Mouse (Mus musculus) heart, adult 11 months (tissue): ENCODE data around the gene Ak3.
A peak's percentile ranks its signal among the peaks of the same experiment; 100 is the strongest.

Source experiments
- DNase-seq: peaks from one replicate; pipeline ENCODE4 v3.0.0; 2022

Gene Ak3

DNA sequence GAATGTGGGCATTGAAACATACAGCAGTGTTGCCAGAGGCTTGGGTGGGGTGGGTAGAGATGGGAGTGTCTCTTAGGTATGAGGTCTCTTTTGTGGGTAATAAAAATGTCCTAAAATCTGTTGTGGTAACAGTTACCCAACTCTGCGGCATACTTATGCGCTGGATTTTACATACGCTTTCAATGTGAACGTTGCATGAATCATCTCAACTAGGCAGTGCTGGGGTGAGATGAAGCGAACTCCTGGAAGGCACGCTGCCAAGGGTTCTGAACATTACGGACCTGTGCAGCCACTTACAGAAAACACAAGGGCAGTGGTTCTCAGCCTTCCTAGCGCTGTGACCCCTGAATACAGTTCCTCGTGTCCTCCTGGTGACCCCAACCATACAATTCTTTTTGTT, 5.1 kb downstream of the Ak3 start:
- DNase-seq = no peak

DNA sequence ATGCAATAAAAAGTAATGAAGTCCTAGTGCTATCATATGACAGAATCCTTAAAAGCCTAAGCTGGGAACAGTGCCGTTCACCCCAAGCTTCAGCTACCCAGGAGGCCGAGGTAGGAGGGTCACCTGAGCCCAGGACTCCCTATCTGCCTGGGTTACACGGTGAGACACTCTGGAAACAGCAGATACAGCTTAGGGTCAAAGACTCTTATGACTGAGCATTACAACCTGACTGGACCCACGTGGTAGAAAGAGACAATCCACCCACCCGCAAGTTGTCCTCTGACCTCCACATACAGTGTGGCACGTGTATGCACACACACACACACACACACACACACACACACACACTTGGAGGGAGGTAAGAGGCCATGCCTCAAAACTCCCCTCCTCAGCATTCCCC, 5.6 kb downstream of the Ak3 start:
- DNase-seq = no peak

DNA sequence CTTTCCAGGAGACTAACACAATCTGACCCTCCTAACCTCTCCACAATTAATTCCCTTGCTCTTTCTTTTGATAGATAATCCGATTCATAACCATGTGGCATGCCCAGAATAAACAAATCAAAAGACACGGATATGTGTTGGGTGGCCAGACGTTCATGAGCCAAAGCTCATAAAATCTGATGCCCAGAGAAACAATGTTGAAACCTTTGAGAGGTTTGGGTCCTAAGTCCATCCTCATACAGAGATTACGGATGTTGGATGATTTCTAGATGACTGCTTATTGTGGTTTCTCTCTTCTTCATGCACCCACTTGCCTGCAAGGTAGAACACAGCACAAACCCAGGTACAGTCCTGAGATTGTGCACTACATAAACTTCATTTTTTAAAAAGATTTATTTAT, 7.6 kb downstream of the Ak3 start:
- no peak for DNase-seq

DNA sequence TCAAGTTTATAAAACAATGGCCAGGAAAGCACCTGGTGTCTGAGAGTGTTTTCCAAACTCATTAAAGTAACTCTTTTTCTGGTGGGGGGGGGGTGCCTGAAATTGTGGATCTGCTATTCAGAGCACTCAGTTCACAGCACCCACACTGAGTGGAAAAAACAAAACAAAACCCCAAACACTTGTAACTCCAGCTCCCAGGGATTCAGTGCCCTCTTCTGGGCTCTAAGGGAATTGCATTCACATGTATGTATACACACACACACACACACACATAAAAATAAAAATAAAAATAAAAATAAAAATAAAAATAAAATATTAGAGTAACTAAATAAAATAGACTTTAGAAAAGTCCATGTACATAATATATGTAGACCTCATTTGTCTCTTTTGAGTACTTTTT, 8.4 kb downstream of the Ak3 start:
- DNase-seq = no peak

DNA sequence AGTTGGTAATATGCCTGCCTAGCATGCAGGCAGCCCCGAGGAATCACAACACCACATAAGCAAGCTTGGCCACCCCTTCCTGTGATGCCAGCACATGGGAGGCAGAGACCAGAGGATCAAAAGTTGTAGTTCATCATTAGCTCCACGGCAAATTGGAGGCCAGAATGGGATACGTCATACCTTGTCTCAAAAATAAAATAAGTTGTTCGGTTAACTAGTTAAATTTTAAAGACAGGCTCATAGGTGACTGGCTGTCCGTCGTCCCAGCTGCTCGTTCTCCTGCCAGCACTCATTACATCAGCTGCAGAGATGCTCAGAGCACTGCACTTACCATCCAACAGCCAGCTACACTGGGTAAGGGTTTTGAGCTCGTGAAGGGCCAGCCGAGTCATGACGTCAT, 10.2 kb downstream of the Ak3 start:
- DNase-seq = no peak

DNA sequence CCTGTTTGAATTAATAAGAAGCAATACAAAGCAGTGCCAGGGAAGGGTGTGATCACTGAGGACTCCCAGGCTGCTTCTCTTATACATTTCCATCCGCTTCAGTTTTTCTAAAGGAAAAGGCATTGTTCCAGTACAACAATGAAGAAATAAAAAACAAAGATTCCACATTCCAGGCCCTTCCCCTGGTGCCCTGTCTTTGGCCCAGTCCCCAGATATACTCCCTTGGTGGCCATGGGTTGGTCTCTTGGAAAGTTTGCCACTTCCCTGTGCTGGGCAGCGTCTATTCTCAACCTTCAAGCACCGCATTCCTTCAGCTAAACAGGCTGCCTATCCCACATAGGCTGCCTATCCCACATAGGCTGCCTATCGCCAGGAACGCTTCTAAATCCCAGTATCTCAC, 10.7 kb downstream of the Ak3 start:
- no peak for DNase-seq

DNA sequence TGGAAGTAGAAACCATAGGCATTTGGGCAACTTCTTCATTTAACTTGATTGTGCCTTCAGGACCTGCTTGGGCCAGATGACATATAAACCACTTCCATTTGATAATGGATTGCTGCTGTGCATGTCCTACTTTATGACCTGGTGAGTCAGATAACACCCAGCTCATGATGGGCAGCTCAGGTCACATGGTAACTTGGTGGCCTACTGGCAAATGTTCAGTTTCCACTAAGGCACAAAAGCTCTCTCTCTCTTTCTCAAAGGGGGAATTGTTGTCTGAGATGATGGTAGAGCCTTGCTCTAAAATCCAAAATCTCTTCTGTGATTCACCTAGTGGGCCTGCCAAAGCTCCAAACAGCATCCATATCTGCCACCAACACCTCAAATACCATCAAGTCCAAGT, 15.1 kb downstream of the Ak3 start:
- peak; percentile 57 for DNase-seq

DNA sequence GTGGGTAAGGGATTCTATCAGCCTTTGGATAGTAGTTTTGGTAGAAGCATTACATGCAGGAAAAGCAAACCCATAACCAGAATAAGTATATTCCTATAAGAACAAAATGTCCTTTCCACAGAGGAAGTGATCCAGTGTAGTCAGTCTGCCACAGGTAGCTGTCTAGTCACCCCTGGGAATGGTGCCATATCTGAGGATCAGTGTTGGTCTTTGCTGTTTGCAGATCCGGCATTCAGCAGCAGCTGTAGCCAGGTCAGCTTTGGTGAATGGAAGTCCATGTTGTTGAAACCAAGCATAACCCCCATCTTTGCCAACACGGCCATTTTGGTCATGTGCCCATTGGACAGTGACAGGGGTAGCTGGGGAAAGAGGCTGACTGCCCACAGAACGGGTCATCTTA, 16.0 kb downstream of the Ak3 start:
- DNase-seq = peak; percentile 46

DNA sequence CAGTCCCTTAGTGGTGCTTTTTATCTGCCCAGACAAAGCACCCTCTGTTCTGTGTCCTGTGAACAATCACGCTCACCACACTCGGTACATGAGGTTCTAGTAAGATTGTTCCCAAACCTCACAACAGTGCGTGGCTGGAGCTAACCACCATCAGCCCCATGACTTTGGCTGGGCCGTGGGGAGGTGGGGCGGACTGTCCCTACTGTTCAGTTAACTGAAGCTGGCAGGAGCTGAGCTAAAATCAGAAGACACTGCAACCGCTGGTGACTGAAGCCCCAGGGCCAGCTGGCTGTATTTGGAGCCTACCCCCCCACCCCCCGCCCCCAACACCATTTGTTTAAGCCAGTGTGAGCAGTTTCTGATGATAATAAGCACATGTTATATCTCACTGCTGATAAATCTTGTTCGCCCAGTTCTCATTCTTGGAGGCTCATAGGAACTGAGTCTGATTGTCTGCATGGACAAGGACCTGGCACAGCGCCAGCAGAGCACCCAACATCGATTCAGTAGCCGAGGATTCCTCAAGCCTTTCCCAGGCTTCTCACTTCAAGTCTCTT, 23.3 kb downstream of the Ak3 start:
- peak; percentile 98 for DNase-seq

DNA sequence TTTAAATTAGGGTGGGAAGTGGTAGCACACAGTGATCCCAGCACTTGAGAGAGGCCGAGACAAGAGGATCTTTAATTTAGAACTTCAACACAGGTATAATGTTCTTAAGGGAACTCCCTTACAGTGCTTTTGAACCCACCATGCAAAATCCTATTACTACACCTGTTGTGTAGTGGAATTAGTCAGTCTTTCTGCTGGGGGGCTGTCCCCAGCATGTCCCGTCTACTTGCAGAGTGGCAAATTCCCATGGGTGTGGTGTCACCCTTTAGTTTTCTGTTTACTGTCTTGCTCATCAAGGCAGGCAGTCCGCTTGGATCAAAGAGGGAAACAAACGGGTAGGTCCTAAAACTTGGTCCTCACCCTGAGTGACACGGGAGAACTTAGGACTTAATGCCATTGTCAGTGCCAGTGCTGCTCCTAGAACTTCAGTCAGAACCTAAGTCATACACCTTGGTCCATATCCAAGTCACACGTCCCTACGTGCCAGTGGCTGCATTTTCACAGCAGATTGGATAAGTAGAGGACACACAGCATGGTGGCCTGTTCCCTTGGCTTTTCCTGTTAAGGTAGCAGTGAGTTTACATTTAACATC, 25.9 kb downstream of the Ak3 start:
- DNase-seq = peak; percentile 89

DNA sequence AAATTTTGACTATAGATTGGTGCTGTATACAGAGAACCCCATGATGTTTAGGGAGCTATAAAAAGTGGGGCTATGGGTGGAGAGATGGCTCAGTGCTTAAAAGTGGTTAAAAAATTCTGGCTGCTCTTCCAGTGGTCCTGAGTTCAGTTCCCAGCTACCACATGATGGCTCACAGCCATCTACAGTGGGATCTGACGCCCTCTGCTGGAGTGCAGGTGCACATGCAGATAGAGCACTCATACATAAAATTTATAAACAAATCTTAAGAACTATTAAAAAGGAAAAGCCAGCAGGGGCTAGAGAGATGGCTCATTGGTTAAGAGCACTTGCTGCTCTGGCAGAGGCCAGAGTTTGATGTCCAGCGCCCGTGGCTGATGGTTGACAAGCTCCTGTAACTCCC, 28.1 kb downstream of the Ak3 start:
- DNase-seq = peak; percentile 63

DNA sequence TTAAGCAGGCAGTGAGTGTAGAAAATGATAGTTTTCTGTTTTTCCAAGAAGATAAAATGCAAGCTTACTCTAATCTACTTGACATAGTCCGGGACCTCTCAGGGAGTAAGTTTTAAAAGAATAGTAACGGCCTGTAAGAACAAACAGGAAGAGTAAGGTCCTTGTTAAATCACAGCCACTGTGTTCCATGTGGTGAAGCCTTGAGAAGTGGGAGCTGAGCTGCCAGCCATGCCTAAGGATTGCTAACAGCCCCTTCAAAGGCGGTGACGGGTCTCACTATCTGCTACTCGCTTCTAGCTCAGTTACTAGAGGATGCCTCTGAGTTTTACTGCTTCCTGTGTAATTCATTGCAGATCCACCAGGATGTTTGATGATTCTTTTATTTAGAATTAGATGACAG, 31.0 kb downstream of the Ak3 start:
- DNase-seq = peak; percentile 59

DNA sequence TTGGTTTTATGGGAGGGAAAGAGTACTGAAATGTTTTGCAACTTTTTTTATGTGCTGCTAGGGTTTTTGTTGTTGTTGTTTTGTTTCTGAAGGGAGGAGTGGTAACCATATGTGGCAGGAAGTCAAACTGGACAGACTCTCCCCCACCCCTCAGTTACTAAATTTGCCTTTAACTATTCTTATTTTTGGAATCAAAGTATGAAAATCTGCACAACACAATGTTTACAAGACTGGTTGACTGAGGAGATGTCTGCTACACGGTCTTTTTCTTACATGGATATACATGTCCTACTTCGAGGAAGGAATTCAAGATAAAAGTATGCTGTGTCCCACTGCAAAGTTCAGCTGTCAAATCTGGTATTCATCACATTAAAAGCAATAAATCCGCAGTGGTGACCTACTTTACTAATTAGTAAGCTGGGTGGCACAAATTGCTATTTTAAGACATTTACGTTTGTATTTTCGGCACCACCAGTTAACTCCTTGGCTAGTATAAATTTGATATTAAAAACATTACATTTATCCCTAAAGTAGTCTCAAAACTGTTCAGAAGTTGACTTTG, 31.5 kb downstream of the Ak3 start:
- peak; percentile 13 for DNase-seq

DNA sequence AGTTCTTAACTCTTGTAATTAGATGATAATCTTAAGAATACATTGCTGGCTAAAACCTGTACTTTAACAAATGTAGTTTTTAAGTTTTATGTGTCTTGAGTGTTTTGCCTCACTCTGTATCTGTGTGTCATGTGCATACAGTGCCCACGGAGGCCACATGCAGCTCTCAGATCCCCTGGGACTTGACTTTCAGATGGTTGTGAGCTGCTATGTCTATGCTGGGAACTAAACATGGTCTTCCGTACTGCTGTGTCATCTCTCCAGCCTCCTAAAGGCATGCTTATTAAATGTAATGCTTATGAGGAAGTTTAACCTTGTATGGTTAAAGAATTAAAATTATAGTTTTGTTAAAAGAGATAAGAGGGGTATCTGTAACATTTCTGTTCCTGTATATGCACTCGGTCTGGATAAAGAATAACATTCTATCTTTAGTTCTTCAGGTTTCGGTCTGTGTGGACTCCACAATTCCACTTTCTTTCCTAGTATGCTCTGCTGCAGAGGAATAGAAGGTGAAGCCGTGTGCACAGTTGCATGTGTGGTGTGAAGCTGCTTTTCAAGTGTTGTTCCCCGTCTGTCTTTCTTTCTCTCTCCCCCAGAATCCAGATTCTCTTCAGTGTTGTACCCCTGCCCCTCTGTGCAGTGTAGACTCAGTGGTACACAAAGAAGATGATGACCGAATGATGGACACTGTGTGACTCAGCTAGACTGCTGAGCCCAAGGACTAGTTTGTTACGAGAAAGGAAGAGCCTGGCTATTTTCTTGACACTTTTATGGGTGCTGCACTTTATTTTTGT, 32.2 kb downstream of the Ak3 start:
- DNase-seq = peak; percentile 76

DNA sequence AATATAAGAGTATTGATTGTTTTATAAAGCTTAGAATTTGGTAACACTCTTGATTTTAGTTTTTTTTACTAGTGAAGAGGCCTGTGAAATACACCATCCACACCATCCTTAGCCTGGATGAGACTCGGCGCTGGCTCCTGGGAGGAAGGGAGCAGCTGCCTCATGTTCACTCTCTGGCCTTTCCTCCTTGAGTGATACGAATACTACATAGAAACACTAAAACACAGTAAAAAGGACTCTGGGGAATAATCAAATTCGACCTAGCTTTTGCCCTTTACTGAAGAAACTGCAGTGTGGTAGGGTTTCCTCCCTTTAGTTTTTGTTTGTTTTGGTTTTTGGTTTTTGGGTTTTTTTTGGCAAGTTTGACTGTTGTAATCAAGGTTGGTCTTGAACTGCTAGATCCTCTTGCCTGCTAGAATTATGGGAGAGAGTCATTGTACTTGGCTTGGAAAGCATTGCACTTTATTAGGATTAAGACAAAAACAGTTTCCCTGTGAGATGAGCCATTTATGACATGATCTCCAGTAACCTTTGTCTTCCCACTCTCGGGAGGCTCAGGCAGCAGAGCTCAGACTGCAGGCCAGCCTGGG, 33.2 kb downstream of the Ak3 start:
- DNase-seq = peak; percentile 87

DNA sequence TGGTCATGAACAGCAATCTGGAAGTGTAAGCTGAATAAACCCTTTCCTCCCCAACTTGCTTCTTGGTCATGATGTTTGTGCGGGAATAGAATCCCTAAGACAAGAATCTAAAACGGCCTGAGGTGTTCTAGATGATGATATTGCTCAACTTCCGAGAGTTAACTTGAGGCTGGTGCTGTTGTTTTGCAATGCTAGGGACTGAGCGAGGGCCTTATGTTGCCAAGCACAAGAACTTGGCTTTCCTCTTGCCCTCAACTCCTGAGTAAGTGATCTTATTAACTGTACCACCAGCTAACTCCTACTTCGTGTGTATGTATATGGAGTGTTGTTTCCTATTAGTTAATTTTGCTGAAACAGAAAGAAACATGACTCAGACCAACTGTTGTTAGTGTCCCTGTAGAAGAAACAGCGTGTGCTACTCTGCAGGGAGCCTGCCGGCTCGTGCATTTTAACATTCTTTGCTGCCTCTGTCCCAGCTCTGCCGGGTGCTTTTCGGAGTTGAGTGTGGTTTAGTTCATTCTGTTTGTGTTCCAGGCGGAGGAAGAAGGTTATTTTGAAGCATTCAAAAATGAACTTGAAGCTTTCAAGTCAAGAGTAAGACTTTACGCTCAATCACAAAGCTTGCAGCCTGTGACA, 36.3 kb downstream of the Ak3 start:
- peak; percentile 61 for DNase-seq

DNA sequence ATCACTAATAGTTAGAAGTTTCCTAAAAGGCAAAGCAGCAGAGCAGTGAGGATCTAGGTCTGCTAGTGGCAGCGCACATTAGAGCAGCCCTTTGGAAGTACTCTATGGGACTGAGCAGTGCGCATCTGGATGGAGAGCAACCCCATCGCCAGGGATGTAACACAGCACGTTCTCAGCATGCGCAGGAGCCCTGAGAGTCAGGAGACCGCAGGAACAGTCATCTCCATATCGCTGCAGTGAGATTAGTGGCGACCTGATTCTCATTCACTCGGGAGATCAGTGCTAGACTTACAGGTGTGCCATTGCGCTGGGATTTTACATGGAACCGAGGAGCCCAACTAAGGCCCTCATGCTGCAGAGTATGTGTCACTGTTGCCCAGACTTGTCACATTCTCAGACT, 38.7 kb downstream of the Ak3 start:
- DNase-seq = peak; percentile 64

DNA sequence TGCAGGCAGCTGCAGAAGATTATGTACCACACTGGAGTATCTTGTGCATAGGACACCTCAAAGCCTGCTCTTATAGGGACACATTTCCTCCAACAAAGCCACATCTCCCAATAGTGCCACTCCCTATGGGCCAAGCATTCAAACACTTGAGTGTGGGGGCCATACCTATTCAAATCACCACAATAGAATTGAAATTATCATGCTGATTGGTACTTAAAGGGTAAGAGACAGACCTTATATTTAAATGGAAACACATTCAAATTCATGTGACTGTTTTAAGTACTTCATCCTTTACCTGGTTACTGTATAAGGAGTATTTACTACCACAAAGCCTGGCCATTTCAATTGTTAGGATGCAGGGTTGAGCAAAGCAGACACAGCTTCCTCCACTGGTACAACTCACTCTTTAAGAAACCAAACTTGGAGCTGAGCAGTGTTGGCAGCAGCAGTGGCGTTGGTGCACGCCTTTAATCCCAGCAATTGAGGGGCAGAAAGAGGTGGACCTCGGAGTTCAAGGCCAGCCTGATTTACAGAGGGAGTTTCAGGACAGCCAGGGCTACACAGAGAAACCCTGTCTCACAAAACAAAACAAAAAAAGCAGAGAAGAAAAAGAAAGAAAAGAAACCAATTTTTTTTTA, 39.6 kb downstream of the Ak3 start:
- peak; percentile 80 for DNase-seq

DNA sequence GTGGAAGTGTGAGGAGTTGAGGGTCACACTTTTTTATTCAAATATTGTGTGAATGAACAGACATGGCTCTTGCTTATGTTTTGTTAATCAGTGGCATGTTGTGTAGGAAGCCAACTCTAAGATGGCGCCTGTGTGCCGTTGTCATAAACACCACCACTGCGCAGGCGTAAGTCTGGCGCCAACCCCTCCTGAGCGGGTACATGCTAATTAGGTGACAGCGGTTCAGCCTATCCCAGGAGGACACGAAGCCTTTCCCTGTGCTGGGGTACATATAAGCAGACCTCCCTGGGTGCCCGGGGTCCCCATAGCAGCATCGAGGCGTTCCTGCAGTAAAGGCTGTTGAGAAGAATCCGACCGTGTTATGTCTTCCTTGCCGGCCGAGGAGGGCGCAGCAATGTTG, 47.4 kb downstream of the Ak3 start:
- DNase-seq = peak; percentile 88

DNA sequence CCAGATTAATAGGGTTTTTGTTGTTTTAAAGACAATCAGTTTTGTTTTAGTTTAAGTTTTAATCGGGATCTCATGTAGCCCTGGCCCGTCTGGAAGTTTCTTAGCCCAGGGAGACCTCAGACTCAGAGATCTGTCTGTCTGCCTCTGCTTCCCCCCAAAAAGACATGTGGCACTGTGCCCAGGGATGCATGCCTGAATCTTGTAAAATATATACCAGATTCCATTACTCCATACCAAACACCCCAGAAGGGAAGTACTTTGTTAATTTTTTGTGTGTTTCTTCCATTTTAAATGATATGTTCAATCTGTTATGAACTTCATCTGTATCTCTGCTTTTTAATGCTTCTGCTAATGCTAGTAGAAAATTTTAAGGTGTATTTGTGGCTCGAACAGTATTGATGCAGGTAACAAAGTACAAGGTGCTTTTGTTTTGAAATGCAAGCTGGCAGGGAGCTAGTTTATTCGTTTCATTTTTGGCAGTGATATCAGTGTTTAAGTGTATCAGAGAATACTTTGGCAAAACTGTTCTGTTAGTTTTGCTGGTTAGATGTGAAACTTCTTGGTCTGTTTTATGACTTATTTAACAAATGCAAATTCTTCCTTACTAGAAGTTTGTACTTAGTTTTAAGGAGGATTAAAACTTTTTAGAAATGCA, 49.7 kb downstream of the Ak3 start:
- DNase-seq = peak; percentile 66

DNA sequence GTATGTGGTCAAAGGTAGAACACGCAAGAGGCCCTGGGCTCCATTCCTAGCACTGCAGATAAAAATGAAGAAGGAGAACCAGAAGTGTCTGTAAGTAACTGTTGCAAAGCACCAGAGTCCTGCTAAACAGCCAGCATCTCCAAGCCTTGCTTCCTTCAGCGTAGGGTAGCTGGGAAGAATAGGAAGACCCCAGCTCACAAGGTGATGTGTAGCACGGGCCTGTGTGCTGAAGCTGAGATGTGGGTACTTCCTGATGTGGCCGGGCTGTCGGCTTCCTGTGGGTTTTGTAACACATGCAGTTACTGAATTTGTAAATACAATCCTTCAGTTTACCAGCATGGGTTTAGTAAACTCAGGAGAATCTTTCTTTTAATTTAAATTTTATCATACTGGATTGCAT, 52.4 kb downstream of the Ak3 start:
- peak; percentile 63 for DNase-seq

DNA sequence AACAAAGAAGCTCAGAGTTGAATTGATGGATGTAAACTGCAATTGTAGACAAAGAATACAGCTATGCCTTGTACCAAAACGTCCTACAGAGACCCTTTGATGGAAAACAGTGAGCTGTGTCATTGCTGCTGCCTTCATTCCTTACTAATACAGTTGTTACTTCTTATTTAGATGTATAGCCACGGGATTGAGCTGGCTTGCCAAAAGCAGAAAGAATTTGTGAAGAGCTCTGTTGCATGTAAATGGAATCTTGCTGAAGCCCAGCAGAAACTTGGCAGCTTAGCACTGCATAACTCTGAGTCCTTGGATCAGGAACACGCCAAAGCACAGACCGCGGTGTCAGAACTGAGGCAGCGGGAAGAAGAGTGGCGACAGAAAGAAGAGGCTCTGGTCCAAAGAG, 52.9 kb downstream of the Ak3 start:
- peak; percentile 94 for DNase-seq
